Mouse (Mus musculus): ENCODE measurements around the gene Sult6b2.

GRCm38 (mm10) chr6:142846855-142847254, 42.6 kb upstream of the Sult6b2 start:
- TF ChIP-seq CTCF (IDR thresholded peaks at IDR 0.05; ENCODE audit: insufficient read depth, low read depth, low read length) (no peak), POLR2A (IDR thresholded peaks at IDR 0.05; ENCODE audit: insufficient read depth, low read depth, low read length) (no peak)
